Mouse (Mus musculus) c-Kit-negative CD71-positive TER-119-positive erythroid progenitor cells, embryonic 14.5 days (primary cell): Measurements from ENCODE around the gene Noa1.

Experiments
- DNase-seq: peaks from one replicate; pipeline ENCODE4 v3.0.0-alpha.2; 2013; ENCODE audit warnings: low read depth, low spot score

Noa1 gene

GRCm38 (mm10) chr5:77309924-77310772 is at the start of gene Noa1, which contains the start of gene Polr2b:
Noa1 (minus strand) TSS chr5:77310084.
Polr2b (plus strand) TSS chr5:77310147.
- peak; percentile 96 for DNase-seq

GRCm38 (mm10) chr5:77358347-77358746 is 48.5 kb upstream of the Noa1 start:
- DNase-seq: no peak

GRCm38 (mm10) chr5:77357405-77358149 is 47.7 kb upstream of the Noa1 start:
- peak; percentile 17 for DNase-seq

GRCm38 (mm10) chr5:77355307-77356265 is 45.7 kb upstream of the Noa1 start:
- no peak for DNase-seq

GRCm38 (mm10) chr5:77354361-77354787 is 44.5 kb upstream of the Noa1 start:
- DNase-seq: peak; percentile 37

GRCm38 (mm10) chr5:77351691-77352090 is 41.8 kb upstream of the Noa1 start:
- no peak for DNase-seq

GRCm38 (mm10) chr5:77349971-77350658 is 40.2 kb upstream of the Noa1 start:
- DNase-seq: no peak

GRCm38 (mm10) chr5:77348901-77349300 is 39.0 kb upstream of the Noa1 start:
- no peak for DNase-seq

- DNase-seq: no peak
Measured at GRCm38 (mm10) chr5:77340033-77340432, 30.1 kb upstream of the Noa1 start.

GRCm38 (mm10) chr5:77330154-77330553 is 20.3 kb upstream of the Noa1 start:
- DNase-seq: no peak

- no peak for DNase-seq
Measured at GRCm38 (mm10) chr5:77324936-77325335, 15.1 kb upstream of the Noa1 start.

- no peak for DNase-seq
Measured at GRCm38 (mm10) chr5:77314986-77315385, 5.1 kb upstream of the Noa1 start.

GRCm38 (mm10) chr5:77314206-77314605 is 4.3 kb upstream of the Noa1 start:
- no peak for DNase-seq

- peak; percentile 26 for DNase-seq
Measured at GRCm38 (mm10) chr5:77309051-77309906, 605 bp downstream of the Noa1 start.

GRCm38 (mm10) chr5:77307821-77308553 is 1.9 kb downstream of the Noa1 start:
- peak; percentile 16 for DNase-seq

GRCm38 (mm10) chr5:77301296-77301903 is 8.5 kb downstream of the Noa1 start:
- DNase-seq: no peak

- DNase-seq: no peak
Measured at GRCm38 (mm10) chr5:77299486-77299885, 10.4 kb downstream of the Noa1 start.

GRCm38 (mm10) chr5:77292803-77293522 is 16.9 kb downstream of the Noa1 start:
- no peak for DNase-seq
